Mouse (Mus musculus): ENCODE measurements around the gene Ing1.

Gene Ing1

GRCm38 (mm10) chr8:11554799-11555719, at the start of gene Ing1:
Gene Ing1 (plus strand): TSS chr8:11555571.
- peak; percentile 98 for DNase-seq (ENCODE audit: extremely low spot score)

DNA sequence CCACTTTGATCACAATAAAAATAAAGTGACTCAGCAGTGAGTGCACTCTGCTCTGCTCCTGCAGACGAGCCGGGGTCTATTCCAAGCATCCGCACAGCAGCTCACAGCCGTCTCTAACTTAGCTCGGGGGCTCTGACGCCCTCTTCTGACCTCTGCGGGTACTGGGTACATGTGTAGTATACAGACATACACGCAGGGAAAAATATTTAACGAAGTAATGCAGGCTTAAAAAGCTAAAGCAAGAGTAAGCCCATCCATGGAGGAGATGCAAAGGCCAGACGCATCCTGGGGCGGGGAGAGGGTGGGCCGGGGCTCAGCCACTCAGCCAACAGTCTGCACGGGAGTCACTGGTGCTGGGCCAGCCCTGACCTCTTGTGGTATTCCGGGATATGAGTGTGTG, 49.3 kb upstream of the Ing1 start:
- no peak for DNase-seq (ENCODE audit: extremely low spot score)

- DNase-seq (ENCODE audit: extremely low spot score), result peak; percentile 47
Observed at GRCm38 (mm10) chr8:11506802-11507201, 48.6 kb upstream of the Ing1 start.

- no peak for DNase-seq (ENCODE audit: extremely low spot score)
Observed at GRCm38 (mm10) chr8:11508880-11509279, 46.5 kb upstream of the Ing1 start.

GRCm38 (mm10) chr8:11510971-11511370, 44.4 kb upstream of the Ing1 start:
- DNase-seq (ENCODE audit: extremely low spot score), result no peak

- no peak for DNase-seq (ENCODE audit: extremely low spot score)
Observed at GRCm38 (mm10) chr8:11512711-11513110, 42.7 kb upstream of the Ing1 start.

GRCm38 (mm10) chr8:11513247-11513646, 42.1 kb upstream of the Ing1 start:
- no peak for DNase-seq (ENCODE audit: extremely low spot score)

- DNase-seq (ENCODE audit: extremely low spot score), result no peak
Observed at GRCm38 (mm10) chr8:11516292-11516691, 39.1 kb upstream of the Ing1 start.

GRCm38 (mm10) chr8:11517366-11518055, 37.9 kb upstream of the Ing1 start:
- DNase-seq (ENCODE audit: extremely low spot score), result no peak

- DNase-seq (ENCODE audit: extremely low spot score), result no peak
Observed at GRCm38 (mm10) chr8:11518056-11518396, 37.3 kb upstream of the Ing1 start.

GRCm38 (mm10) chr8:11518676-11519075, 36.7 kb upstream of the Ing1 start:
- DNase-seq (ENCODE audit: extremely low spot score), result no peak

- DNase-seq (ENCODE audit: extremely low spot score), result no peak
Observed at GRCm38 (mm10) chr8:11523331-11523730, 32.0 kb upstream of the Ing1 start.

DNA sequence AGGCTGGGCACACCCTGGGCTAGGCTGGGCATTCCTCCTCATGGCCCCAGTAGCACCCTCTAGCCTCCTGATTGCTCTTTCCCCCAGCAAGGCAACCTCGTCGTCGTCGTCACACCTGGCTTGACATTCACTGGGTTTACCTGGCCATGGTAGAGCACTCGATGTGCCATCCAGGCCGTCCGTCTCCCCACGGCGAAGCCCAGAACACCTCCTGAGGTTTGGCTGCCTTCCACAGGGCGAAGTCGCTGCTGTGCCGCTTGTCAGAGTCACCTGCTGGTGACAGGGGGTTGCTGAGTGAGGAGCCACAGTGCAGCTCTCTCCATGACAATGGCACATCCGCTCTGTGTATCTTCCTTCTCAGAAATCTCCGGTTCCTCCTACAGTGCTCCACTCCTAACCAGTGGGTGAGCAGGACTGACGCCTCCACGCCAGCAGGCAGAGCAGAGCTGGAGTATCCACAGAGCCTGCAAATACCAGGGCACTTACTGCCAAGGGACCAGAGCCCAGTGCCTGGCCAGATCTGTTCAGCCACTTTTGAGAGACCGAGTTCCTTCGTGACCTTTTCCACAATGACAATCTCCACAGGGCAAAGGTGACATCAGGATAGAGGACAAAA, 25.1 kb upstream of the Ing1 start:
- DNase-seq (ENCODE audit: extremely low spot score), result no peak

DNA sequence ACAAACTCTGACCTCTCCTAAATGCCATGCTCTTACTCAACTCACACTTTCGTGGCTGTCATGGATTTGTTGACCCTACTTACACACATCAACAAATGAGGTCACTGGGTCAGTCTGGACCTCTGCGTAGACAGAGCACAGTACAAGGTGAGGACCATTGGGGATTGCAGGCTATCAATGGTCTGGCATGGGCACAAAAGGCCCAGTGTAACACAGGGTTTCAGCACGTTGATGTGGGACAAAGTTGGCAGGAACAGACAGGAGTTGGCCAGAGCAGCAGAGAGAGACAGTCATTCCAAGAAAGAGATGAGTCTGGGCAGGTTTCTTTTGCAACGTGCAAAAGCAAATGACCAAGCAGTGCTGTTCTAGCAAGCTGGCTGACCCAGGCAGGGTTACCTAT, 24.5 kb upstream of the Ing1 start:
- DNase-seq (ENCODE audit: extremely low spot score), result no peak

DNA sequence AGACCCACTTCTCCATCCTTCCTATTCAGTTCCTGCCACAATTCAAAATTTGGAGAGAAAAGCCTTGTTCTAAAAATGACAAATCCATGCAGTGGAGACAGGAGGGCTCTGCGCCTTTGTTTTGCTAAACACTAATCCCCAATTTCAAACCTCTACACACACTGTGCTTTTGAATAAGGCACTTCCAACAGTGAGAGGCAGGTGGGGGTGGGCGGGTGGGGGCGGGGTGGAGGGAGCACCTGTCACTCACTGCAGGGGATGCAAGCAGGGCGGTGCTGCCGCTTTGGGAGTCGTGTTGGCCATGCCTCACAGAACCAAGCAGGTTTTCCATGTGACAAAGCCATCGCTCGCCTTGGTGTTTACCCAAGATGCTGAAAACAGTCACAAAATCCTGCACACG, 20.9 kb upstream of the Ing1 start:
- no peak for DNase-seq (ENCODE audit: extremely low spot score)

GRCm38 (mm10) chr8:11539049-11539448, 16.3 kb upstream of the Ing1 start:
- no peak for DNase-seq (ENCODE audit: extremely low spot score)

DNA sequence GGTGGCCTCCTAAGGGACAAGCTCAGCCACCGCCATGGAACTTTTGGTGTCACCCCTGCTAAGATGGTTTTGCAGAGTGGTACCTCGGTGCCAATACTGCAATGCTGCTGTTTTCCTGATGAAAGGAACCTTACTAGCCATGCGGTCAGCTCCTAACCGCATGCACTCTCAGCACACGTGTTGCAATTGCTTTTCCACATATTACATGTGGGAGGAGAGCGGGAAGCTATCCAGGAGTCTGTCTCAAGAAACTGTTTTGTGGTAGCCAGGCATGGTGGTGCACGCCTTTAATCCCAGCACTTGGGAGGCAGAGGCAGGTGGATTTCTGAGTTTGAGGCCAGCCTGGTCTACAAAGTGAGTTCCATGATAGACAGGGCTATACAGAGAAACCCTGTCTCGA, 15.2 kb upstream of the Ing1 start:
- no peak for DNase-seq (ENCODE audit: extremely low spot score)

- DNase-seq (ENCODE audit: extremely low spot score), result no peak
Observed at GRCm38 (mm10) chr8:11542031-11542430, 13.3 kb upstream of the Ing1 start.

GRCm38 (mm10) chr8:11542866-11543265, 12.5 kb upstream of the Ing1 start:
- no peak for DNase-seq (ENCODE audit: extremely low spot score)

DNA sequence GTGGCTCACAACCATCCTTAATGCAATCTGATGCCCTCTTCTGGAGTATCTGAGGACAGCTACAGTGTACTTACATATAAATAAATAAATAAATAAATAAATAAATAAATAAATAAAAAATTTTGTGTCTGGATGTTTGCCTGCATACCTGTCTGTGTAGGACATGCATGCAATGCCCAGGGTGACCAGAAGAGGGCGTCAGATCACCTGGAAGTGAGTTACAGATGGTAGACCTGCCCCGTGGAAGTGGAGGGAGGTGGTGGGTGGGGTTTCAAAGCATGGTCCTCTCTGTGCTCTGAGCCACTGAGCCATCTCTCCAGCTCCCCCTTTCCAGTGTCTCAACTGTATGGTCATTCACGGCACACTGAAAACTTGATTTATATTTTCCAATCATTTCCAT, 11.0 kb upstream of the Ing1 start:
- peak; percentile 22 for DNase-seq (ENCODE audit: extremely low spot score)

DNA sequence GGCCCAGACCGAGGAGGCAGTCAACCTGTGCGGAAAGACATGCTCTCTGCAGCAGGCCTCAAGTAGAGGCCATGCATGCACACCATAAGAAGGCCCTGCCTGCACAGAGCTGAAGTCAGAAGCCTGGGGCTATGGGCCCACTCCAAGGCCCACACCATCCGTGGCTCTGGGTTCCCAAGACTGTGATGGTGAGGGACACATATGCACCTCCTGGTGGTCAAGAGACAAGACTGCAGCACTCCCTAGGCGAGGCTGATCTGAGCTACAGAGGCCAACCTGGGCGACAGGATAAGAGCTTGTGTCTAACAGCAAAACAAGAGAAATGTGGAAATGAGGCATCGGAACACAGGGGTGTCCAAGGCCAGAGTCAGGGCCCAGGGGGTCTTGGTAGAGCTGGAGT, 8.3 kb upstream of the Ing1 start:
- no peak for DNase-seq (ENCODE audit: extremely low spot score)

GRCm38 (mm10) chr8:11549706-11550105, 5.7 kb upstream of the Ing1 start:
- peak; percentile 66 for DNase-seq (ENCODE audit: extremely low spot score)
